Mouse (Mus musculus) heart, embryonic 12.5 days (tissue): ENCODE results near the gene Itgal. TPM values are rescaled to one million over a fixed set of nuclear protein-coding genes. Genes with fewer than 3 reads are reported as not detected.

ENCODE experiments used
- polyA plus RNA-seq: library from polyadenylated mRNA; unstranded; fragments of >200 nt; fragmentation: Nextera tagmentation; extraction: Ambion mirVana; gene quantifications from 2 replicates; pipeline ENCODE4 v1.2.1, GENCODE M21; 2016

The Itgal gene
- polyA plus RNA-seq, 1 experiment from 2014 or later: 1.1 TPM

Other genes with a start within 250 kb of the Itgal start
- gene Zg16, start 208.9 kb upstream of the Itgal start, polyA plus RNA-seq: not detected in 2 replicates
- 0.54 and 1.3 TPM in 2 replicates for gene AI467606, start 204.9 kb upstream of the Itgal start, polyA plus RNA-seq
- gene Qprt, start 174.0 kb upstream of the Itgal start, polyA plus RNA-seq: 5.7 and 6.1 TPM in 2 replicates
- 0.17 and 0.31 TPM in 2 replicates for gene Spn, start 158.4 kb upstream of the Itgal start, polyA plus RNA-seq
- 50.5 and 51.5 TPM in 2 replicates for gene Cd2bp2, start 100.2 kb upstream of the Itgal start, polyA plus RNA-seq
- 29.2 and 32.3 TPM in 2 replicates for gene Tbc1d10b, start 87.8 kb upstream of the Itgal start, polyA plus RNA-seq
- gene Mylpf, start 87.4 kb upstream of the Itgal start, polyA plus RNA-seq: 17.8 and 20.0 TPM in 2 replicates
- 23.8 and 25.3 TPM in 2 replicates for gene Zfp553, start 63.2 kb upstream of the Itgal start, polyA plus RNA-seq
- 22.1 and 28.2 TPM in 2 replicates for gene Sept1, start 63.1 kb upstream of the Itgal start, polyA plus RNA-seq
- 32.7 and 34.4 TPM in 2 replicates for gene Zfp771, start 52.0 kb upstream of the Itgal start, polyA plus RNA-seq
- gene Dctpp1, start 35.6 kb upstream of the Itgal start, polyA plus RNA-seq: 162 and 163 TPM in 2 replicates
- 86.4 and 87.2 TPM in 2 replicates for gene Sephs2, start 22.2 kb upstream of the Itgal start, polyA plus RNA-seq
- 19.1 and 19.8 TPM in 2 replicates for gene Zfp768, start 49.3 kb downstream of the Itgal start, polyA plus RNA-seq
- gene Zfp747, start 79.8 kb downstream of the Itgal start, polyA plus RNA-seq: 4.6 and 5.1 TPM in 2 replicates
- gene 9130019O22Rik, start 90.9 kb downstream of the Itgal start, polyA plus RNA-seq: 3.4 and 3.9 TPM in 2 replicates
- gene E430018J23Rik, start 97.4 kb downstream of the Itgal start, polyA plus RNA-seq: 4.5 and 5.1 TPM in 2 replicates
- gene Zfp764, start 110.6 kb downstream of the Itgal start, polyA plus RNA-seq: 4.6 and 5.3 TPM in 2 replicates
- gene Zfp688, start 125.8 kb downstream of the Itgal start, polyA plus RNA-seq: 15.4 and 16.7 TPM in 2 replicates
- gene Zfp689, start 152.9 kb downstream of the Itgal start, polyA plus RNA-seq: 5.4 and 6.0 TPM in 2 replicates
- gene Prr14, start 163.4 kb downstream of the Itgal start, polyA plus RNA-seq: 33.8 and 35.2 TPM in 2 replicates
- gene Fbrs, start 182.9 kb downstream of the Itgal start, polyA plus RNA-seq: 8.4 and 9.9 TPM in 2 replicates
- gene Srcap, start 215.7 kb downstream of the Itgal start, polyA plus RNA-seq: 51.8 and 54.3 TPM in 2 replicates
- 8.5 and 9.1 TPM in 2 replicates for gene Gm42715, start 223.3 kb downstream of the Itgal start, polyA plus RNA-seq